Mouse (Mus musculus): ENCODE results near the gene Eif4g3.
A peak's percentile ranks its signal among the peaks of the same experiment; 100 is the strongest.

Eif4g3 gene

DNA sequence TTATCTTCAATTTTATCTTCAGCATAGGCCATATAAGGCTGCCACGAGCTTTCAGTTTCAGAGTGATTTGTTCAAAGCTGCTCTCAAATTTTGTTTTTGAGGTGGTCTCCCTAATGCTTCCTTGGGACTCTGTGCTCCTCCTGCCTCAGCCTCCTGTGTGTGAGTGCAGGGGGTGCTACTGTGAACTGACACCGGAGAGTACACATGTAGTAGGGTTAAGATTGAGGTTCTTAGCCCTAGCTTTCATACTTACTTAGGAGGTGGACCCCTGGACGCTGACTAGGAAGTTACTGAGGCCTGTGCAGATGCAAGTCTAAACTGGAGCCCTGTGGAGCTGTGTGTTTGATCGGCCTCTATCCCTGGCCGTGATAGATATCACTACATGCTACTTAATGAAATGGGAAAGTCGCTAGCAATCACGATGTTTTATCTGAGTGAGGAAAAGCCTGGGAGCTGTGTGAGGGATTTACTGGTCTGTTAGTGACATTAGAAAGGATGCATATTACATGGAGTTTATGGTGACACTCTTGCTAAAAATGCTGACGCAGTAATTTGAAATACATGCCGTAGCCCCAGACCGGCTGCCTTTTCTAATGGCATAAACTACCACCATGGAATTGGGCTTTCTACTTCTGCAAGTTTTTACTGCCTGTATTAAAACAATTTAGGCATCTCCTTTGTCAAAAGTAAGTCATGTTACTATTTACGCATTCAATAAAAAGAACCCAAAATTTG is 225.3 kb downstream of the Eif4g3 start:
- DNase-seq (ENCODE audit: low spot score in 2 of 2), result no peak

DNA sequence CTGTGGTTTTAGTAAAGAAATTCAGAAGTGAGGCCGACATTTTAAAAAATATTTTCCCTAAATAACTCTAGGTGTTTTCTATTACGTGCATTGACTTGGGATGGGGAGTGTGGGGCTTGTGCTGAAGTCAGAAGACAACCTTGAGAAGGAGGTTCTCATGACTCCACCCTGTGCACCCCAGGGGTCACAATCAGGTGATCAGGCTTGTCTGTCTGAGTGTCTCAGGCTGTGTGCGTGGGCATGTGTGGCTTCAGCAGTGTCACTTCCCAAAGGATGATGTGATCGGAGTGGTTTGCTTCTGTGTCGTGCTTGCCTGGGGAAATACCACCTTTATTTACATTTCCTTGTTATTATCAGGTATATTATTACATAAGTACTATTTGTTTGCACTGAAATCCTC is 226.5 kb downstream of the Eif4g3 start:
- DNase-seq (ENCODE audit: low spot score in 2 of 2), result no peak

DNA sequence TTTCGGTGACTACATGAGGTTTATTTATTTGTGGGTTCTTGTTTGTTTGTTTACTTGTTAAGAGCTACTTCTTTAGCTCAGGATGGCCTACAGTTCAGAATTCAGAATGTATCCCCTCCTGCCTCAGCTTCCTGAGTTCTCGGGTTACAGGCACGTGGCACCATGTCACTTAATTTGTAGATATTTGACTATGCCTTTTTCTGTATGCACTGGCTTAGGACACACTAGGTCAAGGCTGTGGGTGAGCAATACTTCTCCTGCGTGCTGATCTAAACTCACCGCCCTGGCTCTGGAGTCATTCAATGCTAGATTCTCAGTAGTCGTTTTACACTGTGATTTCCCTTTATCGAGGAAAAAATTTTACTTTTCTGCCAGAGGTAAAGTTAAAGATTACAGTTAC is 227.9 kb downstream of the Eif4g3 start:
- DNase-seq (ENCODE audit: low spot score in 2 of 2), result no peak

DNA sequence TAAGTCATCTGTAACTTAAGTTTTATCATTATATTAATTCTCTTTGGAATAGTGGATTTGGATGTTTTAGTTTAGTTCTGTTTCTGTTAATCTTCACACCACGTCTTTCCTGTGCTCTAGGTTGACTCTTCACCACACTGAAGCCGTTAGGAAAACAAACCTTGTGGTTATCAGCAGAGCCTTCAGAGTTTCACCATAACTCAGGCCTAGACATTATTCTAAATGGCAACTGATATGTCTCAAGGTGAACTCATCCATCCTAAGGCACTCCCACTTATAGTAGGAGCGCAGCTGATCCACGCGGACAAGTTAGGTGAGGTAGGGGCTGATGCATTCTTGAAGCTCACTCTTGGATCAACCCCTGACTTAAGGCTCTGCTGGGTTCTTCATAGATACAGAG is 228.6 kb downstream of the Eif4g3 start:
- no peak for DNase-seq (ENCODE audit: low spot score in 2 of 2)

DNA sequence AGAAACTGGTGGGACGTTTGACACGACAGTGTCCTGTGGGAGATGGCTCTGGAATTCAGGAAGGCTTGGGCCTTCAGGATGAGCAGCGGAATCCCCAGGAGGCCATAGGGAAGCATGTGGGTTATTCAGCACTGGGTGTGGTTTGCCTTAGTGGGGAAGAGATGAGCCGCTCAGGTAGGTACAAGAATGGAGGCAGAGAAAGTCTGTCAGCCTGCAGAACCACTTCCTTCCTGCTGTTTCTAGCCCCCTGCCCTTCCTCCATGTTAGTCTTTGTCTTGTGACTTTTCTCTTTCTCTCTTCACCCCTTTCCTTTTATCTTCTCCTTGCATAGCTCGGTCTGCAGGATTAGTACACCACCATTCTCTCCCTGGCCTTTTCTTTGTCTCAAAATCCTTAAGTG is 229.6 kb downstream of the Eif4g3 start:
- DNase-seq (ENCODE audit: low spot score in 2 of 2), result no peak

- DNase-seq (ENCODE audit: low spot score in 2 of 2), result no peak
Measured at GRCm38 (mm10) chr4:138223623-138224022, 230.8 kb downstream of the Eif4g3 start.

DNA sequence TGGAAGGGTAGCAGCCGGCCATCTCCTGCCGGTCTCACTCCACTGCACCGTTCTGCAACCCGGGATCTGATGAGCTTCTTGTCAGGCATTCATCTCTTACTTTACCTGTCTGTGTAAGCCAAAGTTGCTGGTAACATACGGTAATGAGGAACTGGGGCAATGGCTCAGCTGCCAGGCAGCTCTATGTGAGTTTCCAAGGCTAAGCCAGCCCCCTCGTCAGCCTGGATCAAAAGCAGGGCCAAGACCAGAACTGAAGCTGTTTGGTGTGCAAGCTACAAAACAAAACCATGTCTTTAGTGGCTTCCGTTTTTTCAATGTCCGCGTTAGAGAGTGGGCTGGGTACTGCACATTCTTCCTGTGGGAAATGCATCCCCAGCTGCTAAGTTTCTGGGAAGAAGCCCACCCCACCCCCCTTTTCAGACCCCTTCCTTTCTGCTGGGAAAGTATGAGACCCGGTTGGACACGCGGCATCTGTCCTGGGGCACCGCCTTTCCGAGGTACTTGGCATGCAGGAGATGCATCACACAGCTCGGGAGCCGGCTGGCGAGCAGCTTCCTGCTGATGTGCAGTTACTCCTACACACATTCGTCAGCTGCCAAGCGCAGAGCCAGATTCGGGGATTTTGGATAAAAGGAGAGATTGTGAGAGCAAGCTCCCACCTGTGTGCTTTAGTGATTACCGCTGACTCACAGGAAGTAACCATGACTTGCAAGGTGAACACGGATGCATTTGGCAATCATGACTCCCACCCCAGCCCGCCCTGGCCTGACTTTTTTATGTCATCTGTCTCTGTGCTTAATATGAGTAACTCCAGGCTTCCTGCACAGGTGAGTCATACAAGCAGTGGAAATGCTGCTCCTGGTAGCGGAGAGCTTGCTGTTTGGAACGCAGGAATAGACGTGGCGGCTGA is 254.2 kb downstream of the Eif4g3 start:
- DNase-seq (ENCODE audit: low spot score in 2 of 2), result peak; percentile 84 to 90

DNA sequence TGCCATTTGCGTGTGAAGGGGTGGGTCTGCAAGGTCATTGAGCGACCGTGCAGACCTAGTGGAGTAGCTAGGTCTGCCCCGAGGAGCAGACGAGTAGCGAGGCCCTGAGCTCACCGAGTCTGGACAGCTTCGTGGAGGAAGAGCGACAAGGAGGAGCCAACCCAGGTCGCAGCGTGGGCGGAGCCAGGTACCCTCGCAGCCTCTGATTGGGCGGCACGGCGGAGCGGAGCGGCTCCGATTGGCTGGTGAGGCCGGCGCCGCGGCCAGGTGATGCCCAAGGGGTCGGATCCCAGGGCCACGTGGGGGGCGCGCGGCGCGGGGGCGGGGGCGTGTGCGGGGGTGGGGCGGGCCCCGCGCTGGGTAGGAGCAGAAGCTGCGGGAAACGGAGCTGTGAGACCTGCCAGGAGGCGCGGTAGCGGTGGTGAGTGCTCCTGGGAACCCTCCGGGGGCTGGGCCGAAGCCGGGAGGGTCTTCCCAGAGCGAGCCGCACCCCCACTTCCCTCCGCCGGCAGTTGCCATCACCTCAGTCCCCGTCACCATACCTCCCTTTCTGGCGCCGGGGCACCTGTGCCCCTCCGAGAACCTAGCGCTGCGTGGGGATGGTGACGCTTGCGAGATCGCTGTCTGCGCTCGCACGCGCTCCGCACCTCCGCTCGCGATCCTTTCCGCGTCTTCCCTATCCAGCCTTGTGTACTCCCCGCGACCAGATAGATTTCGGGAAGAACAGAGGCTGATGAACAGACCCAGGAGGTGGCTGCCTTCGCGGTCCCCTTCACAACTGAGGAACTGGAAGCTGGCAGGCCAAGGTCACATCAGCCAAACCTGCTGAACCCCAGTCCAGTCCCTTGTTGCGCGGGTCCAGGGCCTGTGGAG is 257.5 kb downstream of the Eif4g3 start, which contains the start of the genes Sh2d5 and Kif17:
Gene Sh2d5 (plus strand): TSS at position 316 of the 873 bp plus-strand sequence.
Gene Kif17 (plus strand): TSS at position 348 of the 873 bp plus-strand sequence.
- peak; percentile 87 to 93 for DNase-seq (ENCODE audit: low spot score in 2 of 2)

DNA sequence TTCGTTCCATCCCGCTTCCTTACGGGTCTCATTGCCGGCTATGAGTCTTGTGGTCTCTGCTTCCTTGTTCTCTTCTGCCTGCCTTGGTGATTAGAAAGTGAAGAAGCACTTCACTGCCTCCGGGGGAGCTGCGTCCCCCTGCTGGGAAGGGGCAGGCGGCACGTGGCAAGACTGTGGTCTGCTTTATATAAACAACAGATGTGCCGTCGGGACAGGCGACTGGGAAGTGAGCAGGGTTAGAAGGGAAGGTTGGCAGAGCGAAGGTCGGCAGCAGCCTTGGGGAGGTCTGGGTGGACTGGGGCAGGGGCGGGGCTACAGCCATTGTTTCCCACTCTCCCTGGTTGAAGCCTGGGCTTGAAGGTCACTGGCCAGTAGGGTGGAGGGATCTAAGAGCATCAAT is 259.0 kb downstream of the Eif4g3 start:
- DNase-seq (ENCODE audit: low spot score in 2 of 2), result peak in 1 of 2 experiments; percentile 32

DNA sequence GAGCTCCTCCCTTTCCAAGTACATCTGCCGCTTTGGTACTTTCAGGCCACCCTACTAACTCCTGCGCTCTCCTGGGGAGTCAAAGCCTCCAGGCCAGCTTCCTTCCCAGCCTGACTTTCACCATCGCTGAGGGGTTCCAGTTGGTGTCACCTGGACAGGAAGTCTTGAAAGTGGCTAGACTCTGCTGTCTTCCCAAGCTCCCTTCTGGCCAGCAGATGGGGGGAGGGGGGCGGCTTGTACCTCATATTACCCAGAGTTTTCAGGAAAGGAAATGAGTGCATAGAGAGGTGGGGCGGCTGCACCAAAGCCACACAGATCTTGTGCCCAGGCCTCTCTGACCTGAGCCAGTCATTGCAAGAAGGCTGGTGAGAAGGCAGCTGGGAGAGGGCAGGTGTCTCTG is 259.4 kb downstream of the Eif4g3 start:
- DNase-seq (ENCODE audit: low spot score in 2 of 2), result no peak

GRCm38 (mm10) chr4:138257116-138257687 is 264.4 kb downstream of the Eif4g3 start:
- DNase-seq (ENCODE audit: low spot score in 2 of 2), result no peak

Measured in left cerebral cortex, adult 9 months (tissue).